Mouse (Mus musculus): ENCODE results near the gene Depdc1b. TPM values are rescaled to one million over a fixed set of nuclear protein-coding genes. Genes with fewer than 3 reads are reported as not detected.

Gene Depdc1b
- polyA plus RNA-seq, 1 experiment from 2014 or later = 10.3 TPM

GRCm38 (mm10) chr13:108322466-108322865 lies 6.3 kb downstream of the Depdc1b start:
- Histone ChIP-seq H3K9me3 (ENCODE audit: control insufficient read depth, low read depth, low read length) (no peaks in the 10 kb centered on the region), H3K36me3 (ENCODE audit: control insufficient read depth, insufficient read depth, low read length) (peaks cover 8% of the 10 kb centered on the region), H3K9ac (replicated peaks; ENCODE audit: low read depth, low read length) (no peak overlapping the region), H3K27ac (ENCODE audit: low read length) (no peak overlapping the region), H3K4me2 (replicated peaks; ENCODE audit: low read depth, low read length) (no peak overlapping the region), H3K4me3 (ENCODE audit: low read depth, low read length) (no peak overlapping the region), H3K4me1 (ENCODE audit: control insufficient read depth, insufficient read depth, low read length) (no peaks in the 10 kb centered on the region), H3K27me3 (ENCODE audit: control insufficient read depth, insufficient read depth, low read length) (no peaks in the 10 kb centered on the region)
- ATAC-seq (ENCODE audit: insufficient number of reproducible peaks, insufficient read depth, low FRiP score, low read depth) = no peak
- 83% methylated on average over 2 of the region's 2 CpGs for WGBS

- Histone ChIP-seq H3K27ac (ENCODE audit: low read length) (no peak overlapping the region), H3K27me3 (ENCODE audit: control insufficient read depth, insufficient read depth, low read length) (no peaks in the 10 kb centered on the region), H3K4me2 (replicated peaks; ENCODE audit: low read depth, low read length) (no peak overlapping the region), H3K9me3 (ENCODE audit: control insufficient read depth, low read depth, low read length) (no peaks in the 10 kb centered on the region), H3K9ac (replicated peaks; ENCODE audit: low read depth, low read length) (no peak overlapping the region), H3K4me1 (ENCODE audit: control insufficient read depth, insufficient read depth, low read length) (no peaks in the 10 kb centered on the region), H3K4me3 (ENCODE audit: low read depth, low read length) (no peak overlapping the region), H3K36me3 (ENCODE audit: control insufficient read depth, insufficient read depth, low read length) (peaks cover 8% of the 10 kb centered on the region)
- no peak for ATAC-seq (ENCODE audit: insufficient number of reproducible peaks, insufficient read depth, low FRiP score, low read depth)
- 91% methylated on average over 2 of the region's 2 CpGs for WGBS
Observed at GRCm38 (mm10) chr13:108323317-108323716, 7.2 kb downstream of the Depdc1b start.

- Histone ChIP-seq H3K4me3 (ENCODE audit: low read depth, low read length) (no peak overlapping the region), H3K27me3 (ENCODE audit: control insufficient read depth, insufficient read depth, low read length) (no peaks in the 10 kb centered on the region), H3K36me3 (ENCODE audit: control insufficient read depth, insufficient read depth, low read length) (peaks cover 8% of the 10 kb centered on the region), H3K9ac (replicated peaks; ENCODE audit: low read depth, low read length) (no peak overlapping the region), H3K4me2 (replicated peaks; ENCODE audit: low read depth, low read length) (no peak overlapping the region), H3K27ac (ENCODE audit: low read length) (no peak overlapping the region), H3K4me1 (ENCODE audit: control insufficient read depth, insufficient read depth, low read length) (no peaks in the 10 kb centered on the region), H3K9me3 (ENCODE audit: control insufficient read depth, low read depth, low read length) (no peaks in the 10 kb centered on the region)
- no peak for ATAC-seq (ENCODE audit: insufficient number of reproducible peaks, insufficient read depth, low FRiP score, low read depth)
- WGBS = 92% methylated on average over 22 of the region's 22 CpGs
Observed at GRCm38 (mm10) chr13:108323866-108324829, 8.0 kb downstream of the Depdc1b start.

DNA sequence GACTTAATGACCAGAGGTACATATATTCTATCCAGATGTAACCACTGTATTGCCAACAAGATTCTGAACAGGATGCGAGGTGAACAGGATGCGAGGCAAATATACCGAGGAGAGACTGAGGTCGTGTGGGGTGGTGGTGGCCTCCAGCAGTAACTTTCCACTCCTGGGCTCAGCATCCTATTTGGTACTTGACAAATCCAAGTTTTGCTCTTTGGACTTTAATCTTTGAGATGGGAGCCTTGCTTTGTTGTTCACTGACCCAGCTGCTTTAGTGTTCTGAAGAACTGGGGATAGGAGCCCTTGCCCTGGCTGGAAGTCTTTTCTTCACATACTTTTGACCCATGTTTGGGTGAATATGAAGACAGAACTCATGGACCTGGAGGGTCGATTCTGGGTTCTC lies 9.7 kb downstream of the Depdc1b start:
- no peak overlapping the region for H3K9ac ChIP-seq (replicated peaks; ENCODE audit: low read depth, low read length)
- no peaks in the 10 kb centered on the region for H3K27me3 ChIP-seq (ENCODE audit: control insufficient read depth, insufficient read depth, low read length)
- H3K36me3 ChIP-seq (ENCODE audit: control insufficient read depth, insufficient read depth, low read length) = peaks cover 8% of the 10 kb centered on the region
- H3K4me3 ChIP-seq (ENCODE audit: low read depth, low read length) = no peak overlapping the region
- no peak overlapping the region for H3K27ac ChIP-seq (ENCODE audit: low read length)
- ATAC-seq (ENCODE audit: insufficient number of reproducible peaks, insufficient read depth, low FRiP score, low read depth) = no peak
- H3K4me1 ChIP-seq (ENCODE audit: control insufficient read depth, insufficient read depth, low read length) = no peaks in the 10 kb centered on the region
- H3K9me3 ChIP-seq (ENCODE audit: control insufficient read depth, low read depth, low read length) = no peaks in the 10 kb centered on the region
- H3K4me2 ChIP-seq (replicated peaks; ENCODE audit: low read depth, low read length) = no peak overlapping the region
- WGBS = 83% methylated on average over 5 of the region's 5 CpGs

GRCm38 (mm10) chr13:108326351-108326750 lies 10.2 kb downstream of the Depdc1b start:
- Histone ChIP-seq H3K4me1 (ENCODE audit: control insufficient read depth, insufficient read depth, low read length) (no peaks in the 10 kb centered on the region), H3K27me3 (ENCODE audit: control insufficient read depth, insufficient read depth, low read length) (no peaks in the 10 kb centered on the region), H3K4me3 (ENCODE audit: low read depth, low read length) (no peak overlapping the region), H3K4me2 (replicated peaks; ENCODE audit: low read depth, low read length) (no peak overlapping the region), H3K9me3 (ENCODE audit: control insufficient read depth, low read depth, low read length) (no peaks in the 10 kb centered on the region), H3K9ac (replicated peaks; ENCODE audit: low read depth, low read length) (no peak overlapping the region), H3K27ac (ENCODE audit: low read length) (no peak overlapping the region), H3K36me3 (ENCODE audit: control insufficient read depth, insufficient read depth, low read length) (peaks cover 8% of the 10 kb centered on the region)
- 90% methylated on average over 10 of the region's 10 CpGs for WGBS
- ATAC-seq (ENCODE audit: insufficient number of reproducible peaks, insufficient read depth, low FRiP score, low read depth) = no peak

DNA sequence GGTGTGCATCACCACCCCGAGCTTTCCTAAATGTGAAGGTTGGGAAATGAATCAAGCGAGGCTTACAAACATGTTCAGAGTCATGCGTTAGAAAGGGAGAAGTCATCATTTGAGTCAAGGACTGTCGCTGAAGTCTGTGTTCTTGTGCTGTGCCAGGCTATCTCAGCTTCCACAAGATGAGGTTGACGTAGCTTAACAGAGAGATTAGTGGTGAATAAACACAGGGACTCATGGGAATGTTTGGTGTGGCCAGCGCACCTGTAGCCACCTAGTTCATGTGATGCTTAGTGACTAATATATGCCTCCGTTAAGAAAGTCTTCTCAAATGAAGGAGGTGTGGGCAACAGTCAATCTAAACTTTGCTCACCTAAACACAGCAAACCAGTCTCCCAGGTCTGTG lies 10.9 kb downstream of the Depdc1b start:
- 82% methylated on average over 7 of the region's 7 CpGs for WGBS
- no peaks in the 10 kb centered on the region for H3K9me3 ChIP-seq (ENCODE audit: control insufficient read depth, low read depth, low read length)
- no peak overlapping the region for H3K27ac ChIP-seq (ENCODE audit: low read length)
- H3K9ac ChIP-seq (replicated peaks; ENCODE audit: low read depth, low read length) = no peak overlapping the region
- ATAC-seq (ENCODE audit: insufficient number of reproducible peaks, insufficient read depth, low FRiP score, low read depth) = no peak
- H3K4me1 ChIP-seq (ENCODE audit: control insufficient read depth, insufficient read depth, low read length) = no peaks in the 10 kb centered on the region
- no peak overlapping the region for H3K4me2 ChIP-seq (replicated peaks; ENCODE audit: low read depth, low read length)
- no peaks in the 10 kb centered on the region for H3K27me3 ChIP-seq (ENCODE audit: control insufficient read depth, insufficient read depth, low read length)
- no peak overlapping the region for H3K4me3 ChIP-seq (ENCODE audit: low read depth, low read length)
- peaks cover 8% of the 10 kb centered on the region for H3K36me3 ChIP-seq (ENCODE audit: control insufficient read depth, insufficient read depth, low read length)

DNA sequence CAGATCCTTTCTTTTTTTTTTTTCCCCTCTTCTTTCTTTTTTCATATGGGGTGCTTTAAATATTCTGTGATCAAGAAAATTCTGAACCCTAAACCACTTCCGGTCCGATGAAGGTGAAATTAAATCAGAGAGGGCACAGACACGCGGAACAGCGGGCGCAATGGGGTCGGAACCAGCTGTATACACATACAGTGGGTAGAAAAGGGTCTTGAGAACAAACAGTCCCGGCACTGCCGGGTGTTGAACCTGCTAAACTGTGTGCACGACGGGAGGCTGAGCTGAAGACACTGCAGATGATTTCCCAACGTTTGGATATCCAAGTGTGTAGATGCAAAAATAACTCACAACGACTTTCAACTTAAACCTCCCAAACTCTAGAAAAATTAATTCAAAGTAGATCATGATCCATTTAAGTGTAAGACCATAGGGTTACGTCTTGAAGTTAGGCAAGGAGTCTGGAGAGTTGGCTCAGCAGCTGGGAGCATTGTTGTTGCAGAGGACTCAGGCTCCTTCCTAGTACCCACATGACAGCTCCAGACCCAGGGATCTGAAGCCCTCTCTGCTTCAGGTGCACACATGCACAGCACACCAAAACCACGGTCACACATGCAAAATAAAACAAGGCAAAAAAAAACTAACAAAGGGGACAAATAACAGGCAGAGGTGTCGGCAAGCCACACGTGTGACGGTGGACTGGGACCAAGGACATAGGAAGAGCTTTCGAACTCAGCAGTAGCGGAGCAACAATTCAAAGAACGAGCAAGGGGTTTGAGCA lies 12.5 kb downstream of the Depdc1b start:
- WGBS = 93% methylated on average over 21 of the region's 21 CpGs
- Histone ChIP-seq H3K4me2 (replicated peaks; ENCODE audit: low read depth, low read length) (no peak overlapping the region), H3K27me3 (ENCODE audit: control insufficient read depth, insufficient read depth, low read length) (no peaks in the 10 kb centered on the region), H3K27ac (ENCODE audit: low read length) (no peak overlapping the region), H3K4me3 (ENCODE audit: low read depth, low read length) (no peak overlapping the region), H3K9me3 (ENCODE audit: control insufficient read depth, low read depth, low read length) (no peaks in the 10 kb centered on the region), H3K36me3 (ENCODE audit: control insufficient read depth, insufficient read depth, low read length) (peaks cover 8% of the 10 kb centered on the region), H3K4me1 (ENCODE audit: control insufficient read depth, insufficient read depth, low read length) (no peaks in the 10 kb centered on the region), H3K9ac (replicated peaks; ENCODE audit: low read depth, low read length) (no peak overlapping the region)
- no peak for ATAC-seq (ENCODE audit: insufficient number of reproducible peaks, insufficient read depth, low FRiP score, low read depth)

DNA sequence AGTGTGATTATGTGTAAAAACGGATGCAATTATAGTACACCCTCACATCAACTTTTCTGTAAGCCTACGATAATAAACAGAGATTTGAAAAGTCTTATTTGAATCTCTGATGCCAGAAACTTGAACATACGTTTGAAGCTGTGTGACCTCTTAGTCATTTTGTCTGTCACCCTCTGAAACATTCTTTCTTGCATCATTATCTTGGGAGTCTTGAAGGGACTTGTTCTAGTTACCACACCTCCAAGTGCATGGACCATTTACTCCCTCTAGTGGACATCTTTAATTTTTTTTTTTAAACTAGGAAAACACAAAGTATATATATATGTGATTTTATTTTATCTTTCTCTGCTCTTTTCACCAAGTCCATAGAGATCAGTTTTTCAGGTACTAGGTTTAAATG lies 13.6 kb downstream of the Depdc1b start:
- H3K36me3 ChIP-seq (ENCODE audit: control insufficient read depth, insufficient read depth, low read length) = peaks cover 5% of the 10 kb centered on the region; the same call in 1 of the 2 replicates
- WGBS = 54% methylated on average over 3 of the region's 3 CpGs
- ATAC-seq (ENCODE audit: insufficient number of reproducible peaks, insufficient read depth, low FRiP score, low read depth) = no peak
- no peak overlapping the region for H3K4me2 ChIP-seq (replicated peaks; ENCODE audit: low read depth, low read length)
- no peak overlapping the region for H3K4me3 ChIP-seq (ENCODE audit: low read depth, low read length)
- no peaks in the 10 kb centered on the region for H3K4me1 ChIP-seq (ENCODE audit: control insufficient read depth, insufficient read depth, low read length)
- no peaks in the 10 kb centered on the region for H3K9me3 ChIP-seq (ENCODE audit: control insufficient read depth, low read depth, low read length)
- no peak overlapping the region for H3K27ac ChIP-seq (ENCODE audit: low read length)
- no peaks in the 10 kb centered on the region for H3K27me3 ChIP-seq (ENCODE audit: control insufficient read depth, insufficient read depth, low read length)
- no peak overlapping the region for H3K9ac ChIP-seq (replicated peaks; ENCODE audit: low read depth, low read length)

Data from stomach, embryonic 14.5 days (tissue).